Comparison of ENCODE assay signal across 8 mouse cellular contexts in the genomic region with DNA sequence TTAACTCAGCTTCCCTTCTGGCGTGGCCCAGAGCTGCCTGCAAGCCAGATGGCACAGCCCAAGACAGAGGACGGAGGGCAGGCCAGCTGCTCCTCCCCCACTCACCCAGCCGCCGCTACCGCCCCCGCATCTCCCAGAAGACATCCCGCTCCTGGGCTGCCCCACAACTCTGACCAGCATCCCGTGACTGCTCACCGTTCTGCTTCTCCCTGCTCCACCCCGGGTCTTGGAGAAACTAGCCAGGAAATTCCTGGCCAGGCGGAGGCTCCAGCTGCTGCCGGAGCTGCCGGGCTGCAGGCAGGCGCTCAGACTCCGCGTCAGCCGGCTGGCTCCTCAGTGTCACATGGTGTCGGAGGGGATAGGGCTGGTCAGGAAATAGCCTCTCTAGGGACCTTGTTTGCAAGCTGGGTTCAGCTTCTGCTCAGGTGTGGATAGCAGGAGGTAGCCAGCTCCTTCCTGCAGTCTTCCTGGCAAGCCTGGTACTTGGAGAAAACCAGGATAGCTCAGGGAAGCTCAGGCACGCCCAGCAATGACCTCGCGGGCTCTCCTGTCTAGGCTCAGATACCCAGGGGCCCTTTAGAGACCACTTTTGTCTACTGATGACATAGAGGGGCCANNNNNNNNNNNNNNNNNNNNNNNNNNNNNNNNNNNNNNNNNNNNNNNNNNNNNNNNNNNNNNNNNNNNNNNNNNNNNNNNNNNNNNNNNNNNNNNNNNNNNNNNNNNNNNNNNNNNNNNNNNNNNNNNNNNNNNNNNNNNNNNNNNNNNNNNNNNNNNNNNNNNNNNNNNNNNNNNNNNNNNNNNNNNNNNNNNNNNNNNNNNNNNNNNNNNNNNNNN. TPM values are rescaled to one million over a fixed set of nuclear protein-coding genes. Genes with fewer than 3 reads are reported as not detected.
DNase-seq lines count a peak whose midpoint lies in the region; ATAC-seq lines count a peak whose summit lies in the region.

A gene (minus strand): TSS at position 505 of the 834 bp plus-strand sequence.

- peak; percentile 25 for DNase-seq in T-cell, adult 2 months (ENCODE audit: low spot score)
- DNase-seq in gastrocnemius, postnatal 10 days, result peak; percentile 81
- DNase-seq in hindlimb bud, embryonic 11.5 days (ENCODE audit: extremely low spot score, low read depth, low spot score), result peak; percentile 20
- DNase-seq in left cerebral cortex, adult 18-20 months (ENCODE audit: low spot score in 2 of 2), result peak; percentile 61 to 66
- DNase-seq in lung, postnatal 36 days, result peak; percentile 76
- DNase-seq in retina, postnatal 7 days (ENCODE audit: low read depth, low spot score), result peak; percentile 59
- DNase-seq in thymus, postnatal 4 days, result peak; percentile 76

- ATAC-seq in common myeloid progenitor, adult 5-6 weeks (replicated peaks; ENCODE audit: low read depth, poor library complexity, severe bottlenecking), result peak; percentile 57

RNA-seq across cellular contexts. Expression of the gene that starts here (rescaled TPM):
- 1.2 and 1.3 TPM in 2 replicates for total RNA-seq in common myeloid progenitor, adult 5-6 weeks (2017)
- total RNA-seq in gastrocnemius, postnatal 10 days (2021), result 1 to 10 TPM; 1.2 to 1.5 TPM
- total RNA-seq in left cerebral cortex, adult 18-20 months (2021), result 1 to 10 TPM; 6.4 to 7.2 TPM

Comparison
In these comparisons a context has a peak if more than half of its experiments do, and no peak if none do; other contexts are left out.
1. Peak in every context shown above with its lines: DNase-seq and ATAC-seq.
2. DNase-seq: peak in every context shown above with its lines; median percentile 81 in gastrocnemius, postnatal 10 days; 76 in lung, postnatal 36 days; 76 in thymus, postnatal 4 days; 64 in left cerebral cortex, adult 18-20 months; 59 in retina, postnatal 7 days; 25 in T-cell, adult 2 months; 20 in hindlimb bud, embryonic 11.5 days.